Mouse (Mus musculus) heart, adult 11 months (tissue): ENCODE results near the gene Trak2.
A peak's percentile ranks its signal among the peaks of the same experiment; 100 is the strongest.
"Not testable (repeated sequence)": the region's sequence is repeated elsewhere in the genome, so short reads cannot be mapped to it uniquely, and the experiment has no call there.

Experiments used
- DNase-seq: peaks from one replicate; pipeline ENCODE4 v3.0.0; 2022

The Trak2 gene

DNA sequence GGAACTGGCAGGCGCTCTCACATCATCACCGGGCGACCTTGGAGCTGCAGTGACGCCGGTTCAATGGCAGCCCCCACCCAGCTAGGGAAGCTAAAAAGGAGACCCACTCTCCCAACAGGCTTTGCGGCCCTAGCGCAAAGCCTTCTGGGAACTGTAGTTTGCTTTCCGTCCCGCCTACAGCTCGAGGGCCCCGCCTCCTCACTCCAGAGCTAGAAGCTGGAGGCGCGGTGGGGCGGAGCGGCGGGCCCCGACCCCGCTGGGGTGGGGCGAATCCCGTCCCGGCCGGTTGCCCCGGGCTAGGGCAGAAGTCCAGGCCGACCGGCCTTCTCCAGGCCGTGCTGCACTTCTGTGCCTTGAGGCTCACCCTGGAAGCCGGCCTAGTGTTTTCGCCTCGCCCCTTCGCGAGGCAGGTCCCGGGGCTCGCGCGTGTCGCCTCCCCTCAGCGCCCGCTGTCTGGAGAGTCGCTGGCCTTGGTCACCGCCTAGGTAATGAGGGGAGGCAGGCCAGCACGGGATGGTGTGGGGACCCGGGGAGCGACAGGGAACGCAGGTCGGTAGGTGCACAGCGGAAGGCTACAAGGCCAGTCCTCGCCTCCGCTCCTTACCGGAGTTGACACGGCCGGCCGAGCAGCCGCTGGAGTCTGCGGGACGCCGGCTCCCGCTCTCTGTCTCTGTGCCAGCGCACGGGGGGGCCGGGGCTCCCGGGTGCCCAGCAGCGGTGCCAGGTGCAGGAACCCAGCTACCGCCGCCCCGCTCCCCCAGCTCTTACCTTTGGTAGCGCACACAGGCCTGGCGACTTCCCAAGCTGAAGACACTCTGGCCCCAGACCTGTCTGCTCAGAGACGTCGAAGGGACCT, at the start of gene Trak2, which contains the start of gene Stradb:
TSS of gene Trak2 (minus strand) at position 65 of the 856 bp plus-strand sequence.
TSS of gene Stradb (plus strand) at position 157 of the 856 bp plus-strand sequence.
- DNase-seq: peak; percentile 100

DNA sequence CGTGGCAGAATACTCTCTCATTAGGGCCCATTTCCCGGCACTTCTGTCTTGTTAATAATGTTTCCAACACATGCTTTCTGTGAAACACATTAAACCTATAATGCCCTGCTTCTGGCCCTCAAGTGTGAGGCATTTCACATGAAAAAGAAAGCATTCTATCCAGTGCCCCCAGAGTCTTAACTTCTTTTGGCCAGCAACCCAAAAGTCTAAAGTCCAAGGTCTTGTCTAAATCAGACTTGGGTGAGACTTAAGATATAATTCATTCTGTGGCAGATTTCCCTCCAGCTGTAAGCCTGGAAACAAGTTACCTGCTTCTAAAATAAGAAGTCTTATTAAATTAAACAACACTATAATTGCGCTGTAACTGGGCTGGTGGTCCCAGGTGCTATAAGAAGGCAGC, 48.3 kb upstream of the Trak2 start:
- DNase-seq: no peak

DNA sequence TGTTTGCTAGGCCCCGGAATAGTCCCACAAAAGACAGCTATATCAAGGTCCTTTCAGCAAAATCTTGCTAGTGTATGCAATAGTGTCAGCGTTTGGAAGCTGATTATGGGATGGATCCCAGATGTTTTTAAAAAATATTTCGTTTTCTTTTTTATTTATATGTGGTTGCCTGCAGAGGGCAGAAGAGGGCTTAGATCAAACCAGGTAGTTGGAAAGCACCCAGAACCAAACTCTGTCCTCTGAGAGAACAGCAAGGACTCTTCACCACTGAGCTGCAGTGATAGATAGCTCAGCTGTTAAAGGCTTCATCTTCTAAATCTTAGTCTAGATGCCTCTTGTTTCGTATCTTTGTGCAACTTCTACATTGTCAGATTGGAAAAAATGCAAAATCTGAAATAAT, 36.0 kb upstream of the Trak2 start:
- no peak for DNase-seq

DNA sequence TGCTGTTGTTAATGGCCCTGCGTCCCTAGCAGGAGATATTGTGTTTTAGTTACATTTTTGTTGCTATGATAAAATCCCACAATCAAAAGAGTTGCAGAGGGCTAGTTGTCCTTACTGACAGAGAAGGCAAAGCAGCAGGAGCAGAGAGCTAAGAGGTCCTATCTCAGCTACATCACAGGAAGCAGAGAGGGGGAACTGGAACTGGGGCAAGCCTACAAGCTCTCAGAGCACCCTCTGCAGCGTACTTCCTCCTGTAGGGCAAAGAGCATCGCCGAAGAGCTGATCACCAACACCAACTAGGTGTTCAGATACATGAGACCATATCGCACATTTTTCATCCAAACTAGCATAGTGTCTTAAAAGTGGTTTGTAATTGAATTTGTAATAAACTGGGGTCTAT, 22.1 kb upstream of the Trak2 start:
- DNase-seq: no peak

DNA sequence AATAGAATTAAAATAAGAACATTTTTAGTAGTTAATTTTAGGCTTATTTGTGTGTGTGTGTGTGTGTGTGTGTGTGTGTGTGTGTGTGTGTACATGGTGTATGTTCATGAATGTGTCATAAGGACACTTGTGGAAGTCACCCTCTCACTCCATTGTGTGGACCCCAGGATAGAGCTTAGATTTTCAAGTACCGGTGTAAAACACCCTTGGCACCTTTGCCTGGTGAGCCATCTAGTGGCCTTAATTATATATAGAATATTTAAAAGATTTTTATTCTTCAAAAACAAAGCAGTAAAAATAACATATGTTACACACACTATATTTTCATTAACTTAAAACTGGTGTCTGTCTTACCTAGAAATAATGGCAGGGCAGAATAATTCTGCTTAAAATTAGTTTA, 20.5 kb upstream of the Trak2 start:
- DNase-seq: no peak

- DNase-seq: no peak
Measured at GRCm38 (mm10) chr1:58993144-58993543, 19.9 kb upstream of the Trak2 start.

DNA sequence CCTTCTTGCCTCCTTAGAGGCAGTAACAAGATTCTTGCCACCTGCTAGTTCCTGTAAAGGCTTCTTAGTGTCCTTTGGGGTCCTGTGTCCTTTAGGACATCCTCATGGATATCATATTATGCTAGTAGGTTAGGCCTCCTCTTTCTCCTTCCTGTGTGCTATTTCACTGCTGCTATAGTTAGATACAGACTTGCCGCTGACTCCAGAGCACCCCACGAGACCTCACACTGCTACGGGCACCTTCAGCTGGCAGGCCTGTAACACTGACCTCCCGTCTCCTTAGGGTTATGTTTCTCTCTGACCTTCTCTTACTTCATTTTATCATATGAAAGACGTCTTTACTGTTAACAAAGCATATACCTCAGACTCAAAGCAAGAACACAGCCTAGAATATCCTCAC, 11.4 kb upstream of the Trak2 start:
- no peak for DNase-seq

- DNase-seq: no peak
Measured at GRCm38 (mm10) chr1:58982276-58982675, 9.0 kb upstream of the Trak2 start.

DNA sequence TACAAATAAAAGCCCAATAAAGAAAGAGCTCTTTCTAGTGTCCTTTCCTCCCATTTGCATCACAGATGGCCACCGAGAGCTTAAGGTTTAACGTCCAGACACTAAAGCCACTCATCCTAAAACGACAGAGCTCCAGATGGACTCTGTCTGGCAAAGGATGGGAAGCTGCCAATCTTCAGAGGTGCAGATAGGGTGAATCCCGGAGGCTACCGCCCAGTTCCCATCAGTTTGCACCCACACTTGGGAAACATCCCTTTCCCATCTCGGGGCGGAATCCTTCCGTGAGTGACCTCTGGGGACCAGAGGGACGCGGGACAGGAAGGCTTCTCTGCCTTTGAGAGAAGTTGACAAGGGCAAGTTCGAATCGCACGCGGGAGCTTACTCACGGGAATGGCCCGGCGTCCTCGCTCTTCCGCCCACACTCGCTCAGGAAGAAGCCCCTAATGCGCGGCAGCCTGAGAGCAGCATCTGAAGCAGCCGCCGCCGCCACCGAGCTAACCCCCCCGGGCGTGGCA, 322 bp downstream of the Trak2 start:
- no peak for DNase-seq

GRCm38 (mm10) chr1:58971097-58971496, 2.1 kb downstream of the Trak2 start:
- DNase-seq: no peak

GRCm38 (mm10) chr1:58970054-58970453, 3.2 kb downstream of the Trak2 start:
- no peak for DNase-seq

- DNase-seq: no peak
Measured at GRCm38 (mm10) chr1:58967534-58967933, 5.7 kb downstream of the Trak2 start.

GRCm38 (mm10) chr1:58962865-58963264, 10.4 kb downstream of the Trak2 start:
- DNase-seq: no peak

- no peak for DNase-seq
Measured at GRCm38 (mm10) chr1:58962418-58962817, 10.8 kb downstream of the Trak2 start.

DNA sequence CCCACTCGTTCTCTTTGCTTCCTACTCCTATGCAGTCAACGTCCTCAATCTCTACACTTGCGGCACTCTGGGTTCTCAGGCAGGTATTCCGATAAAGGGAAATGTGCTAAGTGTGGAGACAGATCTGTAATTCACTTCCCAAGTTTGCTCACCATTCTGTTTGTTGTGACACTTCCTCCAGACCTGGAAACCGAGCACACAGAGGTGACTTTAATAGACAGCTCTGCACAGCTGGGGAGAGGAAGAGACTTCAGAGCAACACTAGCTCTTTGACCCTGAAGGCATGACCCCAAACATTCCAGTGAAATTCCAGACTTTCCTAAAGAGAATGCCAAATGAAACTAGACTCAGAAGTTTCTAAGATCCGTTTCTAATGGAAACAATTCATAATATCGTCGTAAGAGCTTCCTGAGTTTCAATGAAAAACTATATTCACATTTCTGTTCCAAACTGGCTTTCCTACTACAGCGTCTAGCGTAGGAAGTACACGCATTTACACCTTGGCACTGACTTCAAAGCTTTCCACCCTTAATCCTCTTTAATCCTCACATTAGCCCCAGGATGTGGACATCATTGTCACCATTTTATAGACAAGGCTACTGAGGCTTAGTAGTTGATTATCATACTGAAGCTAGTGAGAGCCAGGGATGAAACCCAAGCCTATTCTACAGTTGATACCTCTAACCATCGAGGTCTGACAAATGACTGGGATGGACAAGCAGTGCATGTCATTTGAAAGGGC, 11.9 kb downstream of the Trak2 start:
- DNase-seq: no peak

DNA sequence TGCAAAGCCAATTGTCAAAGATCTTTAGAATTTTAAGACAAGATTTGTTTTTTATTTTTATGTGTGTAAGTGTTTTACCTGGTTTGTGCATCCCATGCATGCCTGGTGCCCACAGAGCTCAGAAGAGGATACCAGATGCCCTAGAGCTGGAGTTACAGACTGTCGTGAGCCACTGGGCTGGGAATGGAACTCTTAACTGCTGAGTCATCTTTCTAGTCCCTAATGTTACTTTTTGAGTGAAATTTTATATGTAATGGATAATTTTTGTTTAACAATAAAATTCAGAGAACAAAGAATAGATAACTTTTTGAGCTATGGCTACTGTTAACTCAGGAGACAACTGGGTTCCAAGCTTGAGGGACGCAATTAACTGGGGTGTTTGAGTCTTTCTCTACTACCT, 13.5 kb downstream of the Trak2 start:
- no peak for DNase-seq

DNA sequence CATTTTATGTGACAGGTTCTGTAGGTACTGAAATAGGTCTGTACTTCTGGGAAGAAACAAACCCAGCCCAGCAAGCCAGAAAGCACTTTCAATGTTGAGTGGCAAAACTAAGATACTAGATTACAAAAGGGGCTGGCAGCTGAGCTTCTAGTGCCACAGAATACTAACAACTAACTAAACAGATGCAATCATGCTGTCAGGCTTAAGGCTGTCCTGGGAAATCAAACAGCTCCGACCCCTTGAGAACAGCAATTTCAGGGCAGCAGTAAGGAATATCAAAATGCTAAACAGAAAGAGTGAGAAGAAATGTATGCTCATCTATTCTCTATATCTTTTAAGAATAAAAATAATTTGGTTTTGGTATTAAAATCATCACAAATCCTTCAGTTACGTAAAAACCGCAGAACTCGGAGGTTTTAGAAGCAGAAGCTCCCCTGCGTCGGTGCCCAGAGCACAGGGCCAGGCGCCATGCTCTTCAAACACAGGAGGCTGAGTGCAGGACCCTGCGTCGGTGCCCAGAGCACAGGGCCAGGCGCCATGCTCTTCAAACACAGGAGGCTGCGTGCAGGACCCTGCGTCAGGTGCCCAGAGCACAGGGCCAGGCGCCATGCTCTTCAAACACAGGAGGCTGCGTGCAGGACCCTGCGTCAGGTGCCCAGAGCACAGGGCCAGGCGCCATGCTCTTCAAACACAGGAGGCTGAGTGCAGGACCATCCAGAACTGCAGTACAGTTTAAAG, 14.3 kb downstream of the Trak2 start:
- DNase-seq: not testable (repeated sequence)

DNA sequence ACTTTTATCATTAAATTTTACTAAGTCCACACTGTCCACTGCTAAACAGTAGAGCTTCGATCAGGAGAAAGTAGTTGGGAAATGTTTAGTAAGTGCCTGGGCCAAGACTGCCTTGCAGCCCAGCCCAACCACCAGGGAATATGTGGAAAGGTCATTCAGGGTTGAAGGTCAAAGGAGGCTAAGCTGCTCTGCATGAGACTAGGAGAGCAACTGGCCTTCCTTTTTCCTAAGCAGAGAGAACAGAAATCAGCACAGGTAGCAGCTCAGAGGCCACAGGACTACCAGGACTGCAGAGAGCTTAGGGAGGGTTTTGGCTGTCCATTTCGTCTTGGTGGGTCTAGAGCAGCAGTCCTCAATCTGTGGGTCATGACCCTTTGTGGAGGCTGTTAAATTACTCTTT, 15.3 kb downstream of the Trak2 start:
- DNase-seq: peak; percentile 94

GRCm38 (mm10) chr1:58956229-58956628, 17.0 kb downstream of the Trak2 start:
- peak; percentile 94 for DNase-seq

DNA sequence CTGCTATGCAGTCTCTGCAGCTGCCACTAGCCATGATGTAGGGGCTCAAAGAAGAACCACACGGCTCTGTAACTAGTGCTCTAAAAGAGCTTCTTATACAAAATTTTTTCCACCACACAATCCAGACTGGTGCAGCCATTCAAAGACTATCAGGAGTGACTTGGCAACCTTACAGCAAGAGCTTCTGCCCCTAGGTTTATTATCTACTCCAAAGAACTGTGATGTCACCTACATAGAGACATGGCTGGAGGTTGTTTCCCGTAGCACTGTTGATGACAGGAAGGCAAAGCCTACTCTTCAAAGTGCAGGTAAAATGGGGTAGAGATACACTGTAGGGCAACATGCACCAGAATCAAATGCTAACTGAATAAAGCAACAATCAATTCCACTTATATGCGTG, 17.5 kb downstream of the Trak2 start:
- no peak for DNase-seq

DNA sequence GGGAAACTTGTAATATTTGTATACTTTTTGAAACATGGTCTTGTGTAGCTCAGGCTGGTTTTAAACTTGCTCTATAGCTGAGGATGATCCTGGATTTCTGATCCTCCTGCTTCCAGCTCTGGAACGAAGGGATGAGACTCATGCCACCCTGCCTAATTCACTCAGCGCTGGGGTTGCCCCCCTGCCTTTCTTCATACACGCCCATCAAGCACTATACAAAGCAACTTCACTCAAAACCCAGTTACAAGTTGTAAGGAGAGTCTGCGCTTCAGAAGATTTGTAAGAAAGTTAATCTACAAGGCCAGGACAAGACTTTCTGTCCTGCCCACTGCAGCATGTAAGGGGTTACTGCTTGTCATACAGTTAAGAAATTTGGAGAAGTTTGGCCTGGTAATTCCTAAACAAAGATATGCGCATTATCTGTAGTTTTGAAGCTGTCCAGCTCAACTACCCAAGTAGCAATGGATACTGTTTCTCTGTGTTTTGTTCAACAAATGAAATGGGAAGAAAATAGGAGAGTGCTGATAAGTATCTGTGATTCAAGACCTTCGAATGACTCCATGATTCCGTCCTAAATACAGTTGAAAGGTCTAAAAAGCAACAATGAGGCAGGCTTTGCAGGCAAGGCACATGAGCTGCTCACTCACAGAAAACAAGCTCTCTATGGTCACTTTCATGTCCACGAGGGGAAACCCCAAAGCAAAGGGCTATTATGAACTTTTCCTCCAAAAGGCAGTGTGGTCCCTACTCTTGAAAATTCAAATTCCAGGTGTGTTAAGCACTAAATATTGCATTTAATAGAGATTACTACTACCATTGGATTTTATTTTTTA, 18.4 kb downstream of the Trak2 start:
- peak; percentile 64 for DNase-seq
